Mouse (Mus musculus) retina, embryonic 14.5 days (tissue): ENCODE results near the gene Draxin.
"Not testable (repeated sequence)": the region's sequence is repeated elsewhere in the genome, so short reads cannot be mapped to it uniquely, and the experiment has no call there.

ENCODE experiments used
- DNase-seq: peaks from one replicate; pipeline ENCODE4 v3.0.0-alpha.2; 2015; ENCODE audit warnings: low spot score

Gene Draxin

GRCm38 (mm10) chr4:148151267-148152168 lies 21.0 kb upstream of the Draxin start, which contains the start of gene Fbxo6:
TSS of gene Fbxo6 (minus strand) at chr4:148152140.
- DNase-seq, result peak; percentile 86

GRCm38 (mm10) chr4:148150953-148151266 lies 20.4 kb upstream of the Draxin start:
- no peak for DNase-seq

DNA sequence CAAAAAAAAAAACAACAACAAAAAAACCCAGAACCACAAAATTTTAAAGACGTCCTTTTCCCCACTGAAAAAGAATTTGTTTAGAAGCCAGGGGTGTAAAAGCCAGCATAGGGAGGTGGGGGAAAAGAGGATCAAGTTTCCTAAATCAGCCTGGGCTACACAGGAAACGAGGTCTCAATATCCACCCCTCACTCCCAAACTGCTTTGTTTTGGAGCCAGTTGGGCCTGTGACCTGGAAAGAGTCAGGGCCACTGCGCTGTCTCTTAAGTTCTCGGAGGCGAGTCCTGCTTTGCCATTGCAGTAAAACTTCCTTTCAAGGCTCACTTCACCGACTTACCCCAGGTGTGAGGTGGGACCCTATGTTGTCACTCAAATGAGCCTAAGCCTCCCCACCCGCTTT lies 19.7 kb upstream of the Draxin start:
- DNase-seq, result no peak

DNA sequence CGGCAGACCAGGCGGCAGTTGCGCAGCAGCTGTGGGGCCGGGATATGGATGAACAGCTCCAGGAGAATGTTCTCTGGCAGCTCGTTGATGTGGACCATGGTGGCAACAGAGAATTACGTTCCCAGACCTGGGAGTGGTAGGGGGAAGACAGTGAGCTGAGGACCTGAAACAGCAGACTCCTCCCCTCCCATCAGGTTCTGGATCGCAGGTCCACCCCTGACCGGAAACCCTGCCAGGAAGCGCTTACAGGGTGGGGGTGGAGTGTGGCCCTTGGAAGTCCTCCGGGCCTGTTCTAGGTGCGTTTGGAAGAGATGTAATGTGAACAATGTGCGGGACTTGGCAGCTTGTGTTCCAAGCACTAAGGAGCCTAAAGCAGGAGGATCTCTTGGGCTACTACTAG lies 19.0 kb upstream of the Draxin start:
- no peak for DNase-seq

DNA sequence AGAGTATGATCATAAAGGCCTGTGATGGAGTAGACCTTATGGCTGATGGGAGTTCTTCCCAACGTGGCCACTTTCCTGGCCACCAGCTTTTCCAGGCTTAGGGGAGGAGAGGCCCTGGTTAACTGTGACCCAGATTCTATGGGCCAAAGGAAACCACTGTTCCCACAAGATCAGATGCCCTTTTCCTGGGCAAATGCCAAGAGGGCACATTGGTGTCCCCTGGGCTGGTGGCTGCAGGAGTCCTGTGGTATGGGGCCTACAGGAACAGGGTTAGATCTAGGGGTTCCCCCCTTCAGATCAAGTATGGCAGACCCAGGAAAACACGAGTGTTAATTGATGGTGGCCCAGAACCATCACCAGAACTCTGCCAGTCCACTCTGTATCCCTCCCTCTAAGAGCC lies 17.2 kb upstream of the Draxin start:
- DNase-seq, result no peak

DNA sequence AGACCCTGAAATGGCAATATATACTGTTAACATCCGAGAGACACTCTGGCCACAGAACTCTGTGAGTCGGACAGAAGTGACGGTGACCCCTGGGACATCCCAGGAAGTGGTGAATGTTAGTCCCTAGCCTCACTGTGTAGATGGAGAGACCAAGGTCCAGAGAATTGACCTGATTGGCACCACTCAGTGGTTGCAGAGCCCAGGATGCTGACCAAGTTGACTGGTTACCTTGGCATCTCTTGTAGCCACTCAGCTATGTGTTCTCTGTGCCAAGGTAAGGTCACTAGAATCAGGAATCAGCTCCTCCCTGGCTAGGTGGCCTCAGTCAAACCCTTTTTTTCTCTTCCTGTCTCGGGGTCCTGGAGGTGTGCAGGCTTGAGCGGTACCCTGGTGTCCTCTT lies 13.2 kb upstream of the Draxin start:
- DNase-seq, result no peak

- peak; percentile 94 for DNase-seq
These were observed 9.9 kb upstream of the Draxin start for GRCm38 (mm10) chr4:148140098-148141011.

DNA sequence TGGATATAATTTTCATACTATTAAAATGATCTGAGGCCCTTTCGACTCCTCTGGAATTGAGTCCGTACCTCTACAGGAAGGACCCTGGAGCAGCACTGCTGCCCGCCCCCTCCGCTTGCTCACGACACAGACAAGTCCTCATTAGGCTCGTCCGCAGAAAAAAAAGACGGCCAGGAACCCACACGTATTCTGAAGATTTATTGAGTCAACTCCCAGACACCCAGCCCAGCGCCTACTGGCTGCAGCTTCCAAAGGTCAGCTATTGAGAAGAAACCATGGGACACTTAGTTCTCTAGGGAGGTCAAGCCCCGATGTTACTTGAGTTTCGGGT lies 9.2 kb upstream of the Draxin start:
- no peak for DNase-seq

GRCm38 (mm10) chr4:148137503-148137902 lies 7.0 kb upstream of the Draxin start:
- DNase-seq, result no peak

DNA sequence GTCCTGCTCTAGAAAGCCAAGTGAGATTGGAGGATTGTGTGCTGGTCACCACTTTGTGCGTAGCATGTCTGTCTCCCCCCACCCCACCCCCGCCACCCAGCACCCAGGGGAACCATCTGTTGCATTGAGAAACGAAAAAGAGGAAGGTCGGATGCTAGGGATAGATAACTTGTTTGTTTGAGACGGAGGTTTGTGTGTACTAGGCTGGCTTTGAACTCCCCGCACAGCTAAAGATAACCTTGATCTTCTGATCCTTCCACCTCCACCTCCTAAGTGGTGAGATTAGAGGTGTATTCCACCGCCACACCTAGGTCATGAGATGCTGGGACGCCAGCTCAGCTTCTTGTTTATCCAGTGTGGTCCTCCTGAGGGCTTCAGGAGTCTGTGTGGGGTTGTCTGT lies 4.5 kb upstream of the Draxin start:
- no peak for DNase-seq

- peak; percentile 66 for DNase-seq
These were observed 1.1 kb upstream of the Draxin start for GRCm38 (mm10) chr4:148131497-148132081.

DNA sequence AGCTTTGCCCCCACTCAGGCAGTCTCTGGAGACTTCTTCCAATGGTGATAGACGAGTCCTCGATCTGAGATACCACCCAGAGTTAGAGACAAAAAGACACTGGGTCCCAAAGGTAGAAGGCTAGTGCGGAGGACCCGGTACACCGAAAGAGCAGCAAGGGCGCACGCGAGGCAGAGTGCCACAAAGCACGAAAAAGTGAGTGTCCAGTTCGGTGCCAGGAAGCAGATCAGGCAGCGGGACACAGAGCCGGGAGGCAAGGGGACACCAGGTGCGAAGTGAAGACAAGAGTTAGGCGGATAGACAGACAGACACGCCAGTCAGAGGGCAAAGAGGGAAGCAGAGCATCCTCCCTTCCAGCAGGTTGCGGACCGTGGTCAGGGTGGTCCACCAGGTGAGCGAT lies 365 bp downstream of the Draxin start, which contains the start of gene Mad2l2:
Gene Mad2l2 (plus strand): TSS at position 252 of the 400 bp plus-strand sequence.
- DNase-seq, result no peak

DNA sequence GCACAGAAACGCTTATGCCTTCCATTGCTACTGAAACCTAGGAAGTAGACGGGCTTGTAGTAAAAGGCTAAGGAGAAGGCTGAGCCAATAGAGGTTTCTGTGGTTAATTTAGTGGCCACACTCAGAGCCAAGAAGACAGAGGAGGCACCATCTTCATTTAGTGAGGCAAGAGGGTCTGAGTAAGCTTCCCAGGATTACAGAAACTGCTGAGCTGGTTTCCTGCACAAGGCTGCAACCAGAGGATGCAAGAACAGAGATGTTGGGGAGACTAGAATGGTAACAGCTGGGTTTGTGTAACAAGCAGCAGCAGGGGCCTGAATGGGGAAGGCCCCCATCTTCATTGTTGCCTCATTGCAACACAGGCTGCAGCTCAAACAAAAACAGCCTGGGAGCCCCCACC lies 1.8 kb downstream of the Draxin start:
- no peak for DNase-seq

GRCm38 (mm10) chr4:148128241-148128640 lies 2.3 kb downstream of the Draxin start:
- no peak for DNase-seq

DNA sequence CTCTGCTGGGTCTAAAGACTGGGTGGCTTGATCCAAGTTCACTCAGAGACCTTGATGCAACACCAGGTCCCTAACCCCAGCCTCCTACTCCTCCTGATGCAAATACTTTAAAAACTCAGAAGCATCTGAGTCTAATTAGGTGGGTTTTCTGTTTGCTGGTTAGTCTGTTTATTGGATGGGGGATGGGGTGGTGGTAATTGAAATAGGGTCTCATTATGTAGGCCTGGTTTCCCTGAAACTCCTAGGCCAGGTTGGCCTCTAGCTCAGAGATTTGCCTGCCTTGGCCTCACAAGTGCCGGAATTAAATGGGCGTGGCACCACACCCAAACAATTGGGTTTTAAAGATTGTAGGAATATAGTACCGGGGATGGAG lies 7.8 kb downstream of the Draxin start:
- DNase-seq, result no peak

- DNase-seq, result peak; percentile 68
These were observed 8.4 kb downstream of the Draxin start for GRCm38 (mm10) chr4:148121982-148122693.

DNA sequence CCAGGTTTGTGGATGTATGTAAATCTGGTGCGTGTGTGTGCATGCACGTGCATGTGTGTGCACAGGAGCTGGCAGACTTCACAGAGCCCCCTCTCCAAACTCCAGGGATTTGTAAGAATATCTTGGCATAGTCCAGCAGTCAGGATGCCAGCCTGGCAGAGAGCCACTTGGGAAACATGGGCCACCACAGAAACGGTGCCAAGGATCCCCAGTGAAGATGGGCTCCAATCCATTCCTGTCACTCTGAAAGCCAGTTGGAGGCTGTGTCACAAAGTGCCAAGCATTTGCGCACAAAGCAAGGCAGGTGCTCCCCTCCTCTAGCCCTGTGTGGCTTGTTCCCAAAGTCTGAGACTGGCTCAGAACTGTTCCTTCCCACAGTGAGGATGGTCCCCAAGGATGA lies 9.1 kb downstream of the Draxin start:
- DNase-seq, result no peak

DNA sequence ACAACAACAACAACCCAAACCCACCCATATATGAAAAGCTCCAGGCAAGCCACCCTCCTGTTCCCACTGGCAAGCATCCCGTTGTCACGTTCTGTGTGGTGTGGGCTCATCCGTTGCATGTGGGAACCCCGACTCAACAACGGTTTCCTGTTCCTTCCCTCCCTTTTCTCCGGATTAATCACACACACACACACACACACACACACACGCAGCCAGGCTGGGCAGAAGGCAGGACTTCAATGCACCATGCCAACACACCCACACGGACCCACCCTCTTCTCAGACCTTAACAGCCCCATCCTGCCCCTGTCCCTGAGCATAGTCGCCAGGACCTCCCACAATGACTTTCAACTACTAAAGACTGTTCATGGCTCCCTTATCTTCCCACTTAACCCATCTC lies 9.9 kb downstream of the Draxin start:
- no peak for DNase-seq

DNA sequence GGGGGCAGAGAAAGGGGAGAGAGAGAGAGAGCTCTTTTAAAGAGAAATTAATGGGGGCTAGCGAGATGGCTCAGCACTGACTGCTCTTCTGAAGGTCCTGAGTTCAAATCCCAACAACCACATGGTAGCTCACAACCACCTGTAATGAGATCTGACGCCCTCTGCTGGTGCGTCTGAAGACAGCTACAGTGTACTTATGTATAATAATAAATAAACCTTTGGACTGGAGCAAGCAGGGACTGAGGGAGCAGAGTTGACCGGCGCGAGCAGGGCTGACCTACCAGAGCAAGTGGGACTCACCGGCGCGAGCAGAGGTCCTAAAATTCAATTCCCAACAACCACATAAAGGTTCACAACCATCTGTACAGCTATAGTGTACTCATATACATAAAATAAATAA lies 10.9 kb downstream of the Draxin start:
- DNase-seq, result not testable (repeated sequence)

DNA sequence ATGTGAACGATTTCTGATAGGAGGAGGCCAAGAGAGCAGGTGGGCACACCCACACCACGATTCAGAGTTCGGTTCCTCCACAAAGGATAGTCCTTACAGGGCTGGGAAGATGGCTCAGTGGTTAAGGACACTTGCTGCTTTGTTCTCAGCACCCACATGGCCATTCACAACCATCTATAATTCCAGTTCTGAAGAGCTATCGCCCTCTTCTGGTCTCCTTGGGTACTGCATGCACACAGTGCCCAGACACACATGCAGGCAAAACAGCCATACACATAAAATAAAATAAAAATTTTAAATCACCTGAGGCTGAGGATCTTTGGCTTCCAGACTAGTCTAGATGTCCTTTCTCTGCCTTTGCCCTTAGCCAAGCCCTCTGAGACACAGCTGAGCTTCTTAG lies 13.1 kb downstream of the Draxin start:
- DNase-seq, result peak; percentile 20

GRCm38 (mm10) chr4:148116657-148117056 lies 13.8 kb downstream of the Draxin start:
- DNase-seq, result peak; percentile 20

GRCm38 (mm10) chr4:148115467-148115866 lies 15.0 kb downstream of the Draxin start:
- DNase-seq, result peak; percentile 69
